Mouse (Mus musculus) testis, adult 2 months (tissue): ENCODE data around the gene Anpep. TPM values are rescaled to one million over a fixed set of nuclear protein-coding genes. Genes with fewer than 3 reads are reported as not detected.

Experiments used
- H3K27ac ChIP-seq: fragments of 200-500 bp; 2 replicates; pipeline ENCODE4 v1.5.1; 2012; ENCODE audit warnings: low read depth, low read length; ENCODE audit not compliant: control insufficient read depth, insufficient read depth
- H3K27me3 ChIP-seq: fragments of 200-500 bp; 2 replicates; pipeline ENCODE4 v1.6.1; 2012; ENCODE audit warnings: mild to moderate bottlenecking, low read length, moderate library complexity; ENCODE audit not compliant: control insufficient read depth, insufficient read depth
- H3K36me3 ChIP-seq: fragments of 200-500 bp; 2 replicates; pipeline ENCODE4 v1.6.1; 2012; ENCODE audit warnings: mild to moderate bottlenecking, low read length; ENCODE audit not compliant: control insufficient read depth, insufficient read depth
- H3K4me1 ChIP-seq: fragments of 200-500 bp; 2 replicates; pipeline ENCODE4 v1.6.1; 2012; ENCODE audit warnings: low read length; ENCODE audit not compliant: control insufficient read depth, insufficient read depth
- H3K4me3 ChIP-seq: fragments of 200-500 bp; 2 replicates; pipeline ENCODE4 v1.5.1; 2012; ENCODE audit warnings: low read depth, mild to moderate bottlenecking, low read length, moderate library complexity, mixed read lengths; ENCODE audit not compliant: control insufficient read depth
- CTCF ChIP-seq: fragments of 200-500 bp; IDR thresholded peaks from 2 replicates; pipeline ENCODE4 v1.5.1; 2012; ENCODE audit warnings: low read depth, mild to moderate bottlenecking, inconsistent platforms, low read length, moderate library complexity; ENCODE audit not compliant: control insufficient read depth, insufficient read depth, insufficient replicate concordance
- POLR2A ChIP-seq: fragments of 200-500 bp; IDR thresholded peaks from 2 replicates; pipeline ENCODE4 v1.6.1; 2012; ENCODE audit warnings: low read depth, mild to moderate bottlenecking, inconsistent platforms, low read length, moderate library complexity; ENCODE audit not compliant: control insufficient read depth
- polyA plus RNA-seq: library from polyadenylated mRNA; depleted of rRNA; stranded (reverse); fragments of >200 nt; gene quantifications from 2 replicates; pipeline ENCODE4 v1.2.3, GENCODE M21; 2012

The Anpep gene
- polyA plus RNA-seq, 1 experiment = 1.7 TPM

DNA sequence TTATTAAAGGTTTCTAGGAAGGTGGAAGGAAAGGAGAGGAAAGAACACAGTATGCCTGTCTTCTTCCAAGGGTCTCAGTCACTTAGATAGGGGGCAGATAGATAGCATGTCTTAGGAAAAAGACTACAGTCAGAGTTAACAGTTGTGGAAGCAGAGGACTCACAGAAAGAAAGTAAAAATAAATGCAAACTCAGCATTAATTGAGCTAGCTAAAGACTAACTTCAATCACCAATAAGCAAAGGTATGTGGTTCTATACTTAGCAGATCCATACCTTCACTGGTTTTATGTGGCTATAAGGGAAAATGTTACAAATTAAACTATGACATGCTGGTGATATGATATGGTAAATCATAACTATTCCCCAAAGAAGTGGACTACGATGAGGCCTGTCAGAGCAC, 33.9 kb upstream of the Anpep start:
- TF ChIP-seq CTCF = no peak
- TF ChIP-seq POLR2A = no peak

GRCm38 (mm10) chr7:79892576-79893428, 31.9 kb upstream of the Anpep start:
- Histone ChIP-seq H3K36me3 (no peaks in the 10 kb centered on the region), H3K27ac (no peak overlapping the region), H3K4me3 (no peak overlapping the region), H3K4me1 (no peaks in the 10 kb centered on the region), H3K27me3 (no peaks in the 10 kb centered on the region)
- no peak for TF ChIP-seq POLR2A

More for the DNA sequence above, 33.9 kb upstream of the Anpep start:
- Histone ChIP-seq H3K27ac (no peak overlapping the region), H3K36me3 (no peaks in the 10 kb centered on the region), H3K4me3 (no peak overlapping the region), H3K4me1 (no peaks in the 10 kb centered on the region), H3K27me3 (no peaks in the 10 kb centered on the region)

DNA sequence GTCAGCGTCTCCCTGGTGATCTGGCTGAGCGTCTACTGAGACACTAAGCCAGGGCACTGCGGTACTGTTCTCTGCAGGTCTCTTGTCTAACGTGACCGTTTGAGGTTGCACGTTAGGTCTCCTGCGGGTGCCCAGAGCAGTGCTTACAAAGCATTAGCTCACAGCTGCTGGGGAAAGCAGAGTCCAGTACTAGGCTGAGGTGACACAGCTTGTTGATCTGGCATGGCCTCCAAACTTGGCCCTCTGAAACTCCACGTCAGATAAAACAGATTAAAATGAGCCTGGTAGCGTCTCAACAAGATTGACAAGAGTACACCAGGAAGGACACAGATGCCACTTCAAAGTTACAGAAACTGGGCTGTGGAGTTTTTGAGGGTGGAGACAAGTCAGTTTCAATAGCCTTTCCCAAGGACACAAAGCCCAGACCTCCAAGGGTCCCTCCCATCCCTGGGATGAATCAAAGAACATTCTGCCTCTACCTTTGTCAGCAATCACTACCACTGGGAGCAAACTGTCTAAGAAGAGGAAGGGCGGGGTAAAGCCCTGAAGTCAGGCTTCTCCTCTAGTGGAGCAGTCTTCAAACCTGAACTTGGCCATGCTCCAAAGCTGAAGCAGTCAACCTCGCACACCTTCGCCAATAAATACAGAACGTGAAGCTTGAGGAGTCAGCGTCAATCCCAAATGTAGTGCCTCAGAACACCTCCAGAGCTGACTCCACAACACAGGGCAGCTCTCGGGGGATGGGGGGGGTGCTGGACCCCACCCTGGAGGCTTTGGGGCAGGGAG, 29.8 kb upstream of the Anpep start:
- TF ChIP-seq POLR2A (no peak), CTCF (no peak)
- Histone ChIP-seq H3K4me1 (no peaks in the 10 kb centered on the region), H3K36me3 (no peaks in the 10 kb centered on the region), H3K4me3 (no peak overlapping the region), H3K27me3 (no peaks in the 10 kb centered on the region), H3K27ac (no peak overlapping the region)

DNA sequence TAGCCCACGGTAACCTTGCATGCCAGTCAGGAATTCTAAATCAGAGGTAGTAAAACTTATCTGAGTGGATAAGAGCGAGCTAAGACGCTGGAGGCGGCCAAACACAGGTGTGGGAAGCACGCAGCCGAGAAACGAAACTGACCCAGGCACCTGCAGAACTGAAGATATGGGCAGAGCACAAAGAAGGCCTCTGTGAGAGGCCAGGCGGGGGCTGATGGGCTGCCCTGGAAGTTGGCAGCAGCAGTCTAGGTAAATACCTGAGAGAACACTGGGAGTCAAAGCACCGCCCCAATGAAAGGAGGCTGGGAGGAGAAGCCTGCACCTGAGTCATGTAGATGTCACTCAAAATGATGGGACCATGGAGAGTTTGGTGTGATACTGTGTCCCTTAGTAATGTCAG, 27.7 kb upstream of the Anpep start:
- no peak overlapping the region for H3K4me3 ChIP-seq
- H3K36me3 ChIP-seq = no peaks in the 10 kb centered on the region
- TF ChIP-seq CTCF (no peak), POLR2A (no peak)
- no peak overlapping the region for H3K27ac ChIP-seq
- H3K27me3 ChIP-seq = no peaks in the 10 kb centered on the region
- no peaks in the 10 kb centered on the region for H3K4me1 ChIP-seq

GRCm38 (mm10) chr7:79883613-79884334, 22.9 kb upstream of the Anpep start:
- Histone ChIP-seq H3K36me3 (no peaks in the 10 kb centered on the region), H3K4me1 (no peaks in the 10 kb centered on the region), H3K27ac (no peak overlapping the region), H3K27me3 (no peaks in the 10 kb centered on the region), H3K4me3 (no peak overlapping the region)
- TF ChIP-seq POLR2A (no peak), CTCF (no peak)

DNA sequence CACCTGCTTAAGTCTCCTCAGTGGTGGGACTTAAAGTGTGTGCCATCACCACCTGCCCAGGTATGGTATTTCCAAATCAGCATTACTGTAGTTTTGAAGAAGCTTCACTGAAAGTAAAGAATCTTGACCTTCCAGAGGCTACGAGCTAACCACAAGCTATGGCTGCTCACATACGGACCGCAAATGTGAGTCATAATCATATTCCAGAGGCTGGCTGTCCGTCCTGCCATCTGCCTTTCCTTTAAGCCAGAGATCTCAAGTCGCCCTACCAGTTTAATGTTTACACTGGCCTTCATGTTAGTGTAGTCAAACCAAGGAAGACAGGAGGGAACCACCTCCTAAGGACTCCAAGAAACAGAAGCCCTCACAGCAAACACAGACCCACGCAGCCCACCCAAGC, 21.0 kb upstream of the Anpep start:
- Histone ChIP-seq H3K4me1 (no peaks in the 10 kb centered on the region), H3K27me3 (no peaks in the 10 kb centered on the region), H3K36me3 (no peaks in the 10 kb centered on the region), H3K4me3 (no peak overlapping the region), H3K27ac (no peak overlapping the region)
- TF ChIP-seq CTCF (no peak), POLR2A (no peak)

DNA sequence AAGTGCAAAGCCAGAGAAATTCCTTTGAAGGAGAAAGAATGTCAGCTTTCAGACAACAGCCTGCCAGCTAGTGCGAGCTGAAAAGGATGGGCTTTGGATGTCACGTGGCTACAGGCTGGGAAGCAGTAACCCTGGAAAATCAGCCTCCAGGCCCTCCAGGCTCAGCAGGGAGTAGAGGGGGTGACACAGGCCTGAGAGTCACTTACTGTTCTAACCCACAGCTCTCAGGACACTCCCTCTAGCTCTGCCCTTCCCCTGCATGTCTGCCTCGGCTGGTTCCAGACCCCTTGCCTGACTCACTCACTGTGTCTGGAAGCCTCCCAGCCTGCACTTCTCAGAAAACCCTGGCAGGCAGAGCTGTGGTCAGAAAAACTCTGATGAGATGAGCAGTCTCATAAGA, 20.1 kb upstream of the Anpep start:
- Histone ChIP-seq H3K27ac (no peak overlapping the region), H3K27me3 (no peaks in the 10 kb centered on the region), H3K4me3 (no peak overlapping the region), H3K36me3 (no peaks in the 10 kb centered on the region), H3K4me1 (no peaks in the 10 kb centered on the region)
- TF ChIP-seq POLR2A (no peak), CTCF (no peak)
